Comparison of ENCODE assay signal across 7 mouse cellular contexts in the genomic region with DNA sequence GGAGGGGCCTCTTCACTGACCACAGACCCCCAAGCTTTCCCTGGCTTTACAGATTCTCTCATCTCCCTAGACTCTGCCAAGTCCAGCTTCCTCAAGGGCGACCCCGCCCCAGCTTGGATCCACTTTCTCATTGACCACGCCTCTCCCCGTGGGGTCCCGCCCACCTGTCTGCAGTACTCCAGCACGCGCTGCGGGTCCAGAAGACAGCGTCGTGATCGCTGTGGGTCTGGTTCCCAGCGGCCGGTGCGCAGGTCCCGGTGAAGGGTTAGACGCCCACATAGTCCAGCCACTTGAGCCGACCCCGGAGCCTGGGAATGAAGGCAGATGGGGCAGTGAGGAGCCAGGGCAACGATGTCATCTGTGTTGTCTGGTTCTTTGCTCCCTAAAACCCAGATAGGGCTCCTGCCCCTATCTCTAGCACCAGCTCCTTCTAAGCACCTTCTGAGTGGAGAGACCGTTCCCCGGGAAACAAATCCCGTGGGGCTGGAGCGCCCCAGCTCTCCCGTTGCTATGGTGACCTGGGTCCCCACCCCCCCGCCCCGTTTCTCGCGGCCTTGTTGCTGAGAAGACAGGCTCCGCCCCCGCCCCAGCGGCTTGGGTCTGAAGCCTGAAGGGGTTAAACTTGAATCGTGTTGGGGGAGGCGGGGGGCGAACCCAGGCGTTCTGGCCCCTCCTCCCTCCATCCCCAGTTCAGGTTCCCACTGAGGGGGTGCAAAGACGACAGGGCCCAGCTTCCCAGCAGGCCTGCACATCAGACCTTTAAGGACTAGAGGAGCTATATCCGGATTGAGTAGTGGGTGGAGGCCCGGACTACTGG. TPM values are rescaled to one million over a fixed set of nuclear protein-coding genes. Genes with fewer than 3 reads are reported as not detected.
DNase-seq lines count a peak whose midpoint lies in the region; ATAC-seq lines count a peak whose summit lies in the region.

No protein-coding gene starts in this region.

- WGBS in forebrain, embryonic 10.5 days, result under 1% methylated on average over 38 of the region's 38 CpGs
- WGBS in intestine, embryonic 14.5 days, result under 1% methylated on average over 38 of the region's 38 CpGs
- under 1% methylated on average over 38 of the region's 38 CpGs for WGBS in neural tube, embryonic 15.5 days

- H3K36me3 ChIP-seq in forebrain, embryonic 10.5 days (replicated peaks), result peaks cover 21% of the 10 kb centered on the region
- H3K36me3 ChIP-seq in intestine, embryonic 14.5 days (ENCODE audit: control insufficient read depth, insufficient read depth, low read length), result no peaks in the 10 kb centered on the region
- H3K36me3 ChIP-seq in neural tube, embryonic 15.5 days, result peaks cover 35% of the 10 kb centered on the region

- peak overlapping the region; percentile 85 for H3K27ac ChIP-seq in forebrain, embryonic 10.5 days
- no peak overlapping the region for H3K27ac ChIP-seq in intestine, embryonic 14.5 days (ENCODE audit: low read depth)
- peak overlapping the region; percentile 97 for H3K27ac ChIP-seq in neural tube, embryonic 15.5 days (replicated peaks)

- peak overlapping the region; percentile 77 for H3K4me3 ChIP-seq in forebrain, embryonic 10.5 days
- H3K4me3 ChIP-seq in intestine, embryonic 14.5 days (ENCODE audit: low read depth, low read length), result peak overlapping the region; percentile 40
- H3K4me3 ChIP-seq in neural tube, embryonic 15.5 days (replicated peaks), result peak overlapping the region; percentile 83

- H3K9ac ChIP-seq in intestine, embryonic 14.5 days (ENCODE audit: low read length), result peak overlapping the region; percentile 33; the same call in 1 of the 2 replicates
- H3K9ac ChIP-seq in neural tube, embryonic 15.5 days (replicated peaks), result peak overlapping the region; percentile 97

- H3K9me3 ChIP-seq in forebrain, embryonic 10.5 days, result peaks cover 17% of the 10 kb centered on the region; the same call in 1 of the 2 replicates
- H3K9me3 ChIP-seq in intestine, embryonic 14.5 days (ENCODE audit: control insufficient read depth, low read length), result no peaks in the 10 kb centered on the region
- H3K9me3 ChIP-seq in neural tube, embryonic 15.5 days (replicated peaks), result no peaks in the 10 kb centered on the region

- peak; percentile 24; the same call in 1 of the 2 replicates for ATAC-seq in intestine, embryonic 14.5 days (replicated peaks; ENCODE audit: low FRiP score, low TSS enrichment, low read depth)
- peak; percentile 65 for ATAC-seq in neural tube, embryonic 15.5 days (ENCODE audit: low FRiP score)
- no peak for ATAC-seq in activated CD4-positive, CD25-positive, alpha-beta regulatory T cell, adult 4 months

- H3K4me1 ChIP-seq in forebrain, embryonic 10.5 days, result peaks cover 29% of the 10 kb centered on the region
- H3K4me1 ChIP-seq in intestine, embryonic 14.5 days (replicated peaks; ENCODE audit: control insufficient read depth, insufficient read depth, low read length), result peaks cover 9% of the 10 kb centered on the region
- H3K4me1 ChIP-seq in neural tube, embryonic 15.5 days, result peaks cover 43% of the 10 kb centered on the region

- peak overlapping the region; percentile 56 for H3K4me2 ChIP-seq in intestine, embryonic 14.5 days (ENCODE audit: low read length)
- peak overlapping the region; percentile 84 for H3K4me2 ChIP-seq in neural tube, embryonic 15.5 days

- H3K27me3 ChIP-seq in forebrain, embryonic 10.5 days (ENCODE audit: poor library complexity, severe bottlenecking), result peaks cover 61% of the 10 kb centered on the region
- peaks cover 6% of the 10 kb centered on the region for H3K27me3 ChIP-seq in intestine, embryonic 14.5 days (replicated peaks; ENCODE audit: control insufficient read depth, insufficient read depth, low read length)
- H3K27me3 ChIP-seq in neural tube, embryonic 15.5 days (replicated peaks), result no peaks in the 10 kb centered on the region

- DNase-seq in ES-CJ7 (ENCODE audit: low read depth, low spot score), result peak; percentile 86
- peak; percentile 70 for DNase-seq in adrenal gland, adult 2 months
- DNase-seq in forebrain, embryonic 10.5 days (ENCODE audit: extremely low spot score, low spot score), result peak; percentile 74
- DNase-seq in intestine, embryonic 14.5 days (ENCODE audit: low spot score), result no peak
- peak; percentile 49 for DNase-seq in liver

RNA-seq across cellular contexts. Expression of a gene that starts 1.0 kb away (rescaled TPM):
- 10 to 100 TPM; 22.7 to 43.2 TPM for total RNA-seq in adrenal gland, adult 2 months (2021)
- polyA plus RNA-seq in adrenal gland, adult 2 months (2012; rRNA removed), result 37.7 and 54.1 TPM in 2 replicates
- polyA plus RNA-seq in forebrain, embryonic 10.5 days (2016; fragmentation: Nextera tagmentation; extraction: Ambion mirVana), result 25.4 and 33.7 TPM in 2 replicates
- 37.9 and 43.0 TPM in 2 replicates for polyA plus RNA-seq in intestine, embryonic 14.5 days (2014; fragmentation: Nextera tagmentation; extraction: Ambion mirVana)
- polyA plus RNA-seq in neural tube, embryonic 15.5 days (2015; fragmentation: Nextera tagmentation; extraction: Ambion mirVana), result 577 and 709 TPM in 2 replicates
- polyA plus RNA-seq in activated CD4-positive, CD25-positive, alpha-beta regulatory T cell, adult 4 months (2017; shearing (Covaris generic)), result 1 to 10 TPM; 3.0 to 4.3 TPM

RNA-seq across cellular contexts. Expression of a gene that starts 13.1 kb away (rescaled TPM):
- not detected for total RNA-seq in adrenal gland, adult 2 months (2021)
- not detected in 2 replicates for polyA plus RNA-seq in adrenal gland, adult 2 months (2012; rRNA removed)
- polyA plus RNA-seq in forebrain, embryonic 10.5 days (2016; fragmentation: Nextera tagmentation; extraction: Ambion mirVana), result 0.29 and 0.52 TPM in 2 replicates
- polyA plus RNA-seq in intestine, embryonic 14.5 days (2014; fragmentation: Nextera tagmentation; extraction: Ambion mirVana), result 0.13 and 2.9 TPM in 2 replicates
- polyA plus RNA-seq in neural tube, embryonic 15.5 days (2015; fragmentation: Nextera tagmentation; extraction: Ambion mirVana), result 0.15 and 0.36 TPM in 2 replicates
- polyA plus RNA-seq in activated CD4-positive, CD25-positive, alpha-beta regulatory T cell, adult 4 months (2017; shearing (Covaris generic)), result not detected

RNA-seq across cellular contexts. Expression of a gene that starts 13.8 kb away (rescaled TPM):
- total RNA-seq in adrenal gland, adult 2 months (2021), result not detected
- not detected in 2 replicates for polyA plus RNA-seq in adrenal gland, adult 2 months (2012; rRNA removed)
- polyA plus RNA-seq in forebrain, embryonic 10.5 days (2016; fragmentation: Nextera tagmentation; extraction: Ambion mirVana), result 0.07 TPM in 1 of 2 replicates, not detected in the other
- polyA plus RNA-seq in intestine, embryonic 14.5 days (2014; fragmentation: Nextera tagmentation; extraction: Ambion mirVana), result 0.15 and 1.3 TPM in 2 replicates
- polyA plus RNA-seq in neural tube, embryonic 15.5 days (2015; fragmentation: Nextera tagmentation; extraction: Ambion mirVana), result 0.14 and 0.23 TPM in 2 replicates
- polyA plus RNA-seq in activated CD4-positive, CD25-positive, alpha-beta regulatory T cell, adult 4 months (2017; shearing (Covaris generic)), result under 1 TPM in 1 of 2 experiments, not detected in 1; 0.24 TPM

RNA-seq across cellular contexts. Expression of a gene that starts 22.8 kb away (rescaled TPM):
- total RNA-seq in adrenal gland, adult 2 months (2021), result 1 to 10 TPM; 1.1 to 1.3 TPM
- polyA plus RNA-seq in adrenal gland, adult 2 months (2012; rRNA removed), result 3.7 and 4.1 TPM in 2 replicates
- polyA plus RNA-seq in forebrain, embryonic 10.5 days (2016; fragmentation: Nextera tagmentation; extraction: Ambion mirVana), result 1.3 and 1.5 TPM in 2 replicates
- 2.3 and 3.2 TPM in 2 replicates for polyA plus RNA-seq in intestine, embryonic 14.5 days (2014; fragmentation: Nextera tagmentation; extraction: Ambion mirVana)
- polyA plus RNA-seq in neural tube, embryonic 15.5 days (2015; fragmentation: Nextera tagmentation; extraction: Ambion mirVana), result 2.7 and 3.2 TPM in 2 replicates
- 10 to 100 TPM; 36.5 to 41.2 TPM for polyA plus RNA-seq in activated CD4-positive, CD25-positive, alpha-beta regulatory T cell, adult 4 months (2017; shearing (Covaris generic))

RNA-seq across cellular contexts. Expression of a gene that starts 24.7 kb away (rescaled TPM):
- 1 to 10 TPM; 1.2 to 2.0 TPM for total RNA-seq in adrenal gland, adult 2 months (2021)
- 6.3 and 7.9 TPM in 2 replicates for polyA plus RNA-seq in adrenal gland, adult 2 months (2012; rRNA removed)
- 0.38 TPM in 1 of 2 replicates, not detected in the other for polyA plus RNA-seq in forebrain, embryonic 10.5 days (2016; fragmentation: Nextera tagmentation; extraction: Ambion mirVana)
- polyA plus RNA-seq in intestine, embryonic 14.5 days (2014; fragmentation: Nextera tagmentation; extraction: Ambion mirVana), result 1.6 and 2.1 TPM in 2 replicates
- polyA plus RNA-seq in neural tube, embryonic 15.5 days (2015; fragmentation: Nextera tagmentation; extraction: Ambion mirVana), result 0.95 and 4.5 TPM in 2 replicates
- 100 to 1,000 TPM; 433 to 632 TPM for polyA plus RNA-seq in activated CD4-positive, CD25-positive, alpha-beta regulatory T cell, adult 4 months (2017; shearing (Covaris generic))

Comparison
In these comparisons a context has a peak if more than half of its experiments do, and no peak if none do; other contexts are left out.
1. RNA of a gene that starts 1.0 kb away (polyA plus RNA-seq): 577 to 709 TPM in neural tube, embryonic 15.5 days; 37.9 to 43.0 TPM in intestine, embryonic 14.5 days, 37.7 to 54.1 TPM in adrenal gland, adult 2 months, 25.4 to 33.7 TPM in forebrain, embryonic 10.5 days and 3.0 to 4.3 TPM in activated CD4-positive, CD25-positive, alpha-beta regulatory T cell, adult 4 months; every median in the first group is over 10 times any median in the second.
2. Peak in every context shown above with its lines, with median percentiles within 50 percentile points of each other: H3K4me3 ChIP-seq.